Mouse (Mus musculus): Measurements from ENCODE around the gene Gm15093. TPM values are rescaled to one million over a fixed set of nuclear protein-coding genes. Genes with fewer than 3 reads are reported as not detected.

Gene Gm15093
- not detected in 2 replicates for polyA plus RNA-seq (2012; rRNA removed)

DNA sequence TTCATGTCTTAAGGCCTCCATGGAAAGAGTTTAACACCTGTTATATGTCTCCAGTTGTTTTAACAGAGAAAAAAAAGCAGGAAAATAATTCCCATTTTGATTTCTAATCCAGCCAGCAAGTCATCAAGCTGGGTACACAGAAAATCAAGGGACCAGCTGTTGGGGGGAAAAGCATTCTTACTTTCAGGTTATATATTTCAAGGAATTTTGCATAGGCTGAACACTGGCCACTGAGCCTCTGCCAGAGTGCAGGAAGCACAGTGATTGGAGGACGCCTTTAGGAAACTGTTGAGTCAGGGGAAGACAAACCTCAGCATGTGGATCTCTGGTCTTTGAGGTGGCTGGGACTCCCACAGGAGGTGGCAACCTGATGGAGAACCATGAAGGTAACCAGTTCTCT, at the start of gene Gm15093:
Gene Gm15093, plus strand, starts transcription at position 301 of the 400 bp plus-strand sequence.

Other genes with a start within 250 kb of the Gm15093 start
- gene Ott, start 198.1 kb upstream of the Gm15093 start, polyA plus RNA-seq (2012; rRNA removed): not detected in 2 replicates
- gene Gm15085, start 175.2 kb downstream of the Gm15093 start, polyA plus RNA-seq (2012; rRNA removed): not detected in 2 replicates

Data from ovary, adult 2 months (tissue).